Mouse (Mus musculus) megakaryocyte-erythroid progenitor cell, adult 5-6 weeks (primary cell): ENCODE measurements around the gene Prr15. TPM values are rescaled to one million over a fixed set of nuclear protein-coding genes. Genes with fewer than 3 reads are reported as not detected.

Experiments used
- ATAC-seq: replicated peaks from 2 replicates; pipeline ENCODE4 v1.8.0; 2016; ENCODE audit warnings: mild to moderate bottlenecking, inconsistent platforms; ENCODE audit not compliant: severe bottlenecking, poor library complexity, low FRiP score, low TSS enrichment
- total RNA-seq, 2 experiments: library from RNA; stranded (forward) in 1 of 2; stranded (reverse) in 1 of 2; fragments of 200-1000, 215-1000 nt in 1 of 2; fragments of >200 nt in 1 of 2; fragmentation: Nextera tagmentation in 1 of 2; gene quantifications; 2 replicates each; pipeline ENCODE4 v1.2.3; 2014 to 2017

The Prr15 gene
- total RNA-seq, 2 experiments from 2014 or later = 0.52 TPM; not detected in 1

DNA sequence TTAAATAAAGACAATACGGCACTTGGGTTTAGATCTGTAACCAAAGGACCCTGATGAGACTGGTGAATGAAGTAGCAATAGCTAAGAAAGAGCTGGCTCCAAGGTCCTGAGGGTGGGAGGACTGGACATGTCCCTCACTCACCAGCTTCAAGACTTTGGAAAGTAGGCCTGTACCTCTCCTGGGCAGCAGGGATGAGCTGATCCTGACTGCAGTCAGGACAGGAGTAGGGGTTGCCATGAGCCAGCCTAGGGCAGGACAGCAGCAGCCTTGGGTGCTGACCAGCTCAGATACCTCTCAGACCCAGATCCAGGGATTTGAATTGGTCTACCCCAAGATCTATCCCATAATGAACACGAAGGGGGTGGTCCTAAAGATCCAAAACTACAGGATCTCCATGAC, 53.7 kb downstream of the Prr15 start:
- no peak for ATAC-seq

Other genes starting within 250 kb of the Prr15 start
- not detected in 2 replicates for gene Wipf3, start 103.8 kb downstream of the Prr15 start, total RNA-seq (2014; fragmentation: Nextera tagmentation)
- gene Wipf3, start 103.8 kb downstream of the Prr15 start, total RNA-seq (2017) = not detected in 2 replicates
- not detected in 2 replicates for gene Scrn1, start 240.7 kb downstream of the Prr15 start, total RNA-seq (2014; fragmentation: Nextera tagmentation)
- not detected in 2 replicates for gene Scrn1, start 240.7 kb downstream of the Prr15 start, total RNA-seq (2017)